17 mouse cellular contexts compared by ENCODE assay signal in genomic region chr6:6230262-6230661, GRCm38 (mm10).
"Had no signal": no experiment of that assay in that cellular context is flagged by ENCODE, and none has a peak within 500 bp of the region (broad histone marks: within the 10 kb centered on the region; RNA-seq: fewer than 3 reads in every experiment).

No protein-coding gene starts in this region.

- H3K4me2 ChIP-seq: liver, embryonic 13.5 days; midbrain, embryonic 11.5 days; neural tube, embryonic 12.5 days; neural tube, embryonic 15.5 days had no signal

- H3K4me1 ChIP-seq: liver, embryonic 13.5 days; neural tube, embryonic 12.5 days; neural tube, embryonic 15.5 days had no signal

- H3K27ac ChIP-seq: layer of hippocampus, adult 2 months; liver, embryonic 13.5 days; macrophage; neural tube, embryonic 12.5 days; neural tube, embryonic 15.5 days; stomach, postnatal 0 days had no signal

- H3K27me3 ChIP-seq: liver, embryonic 13.5 days; neural tube, embryonic 12.5 days; neural tube, embryonic 15.5 days had no signal

- H3K4me3 ChIP-seq: layer of hippocampus, adult 2 months; liver, embryonic 13.5 days; neural tube, embryonic 12.5 days; neural tube, embryonic 15.5 days had no signal

- H3K9me3 ChIP-seq: liver, embryonic 13.5 days; neural tube, embryonic 12.5 days; neural tube, embryonic 15.5 days had no signal

- H3K36me3 ChIP-seq: liver, embryonic 13.5 days; neural tube, embryonic 12.5 days; neural tube, embryonic 15.5 days had no signal

- DNase-seq: kidney, adult 18-20 months; kidney, adult 9 months; kidney, postnatal 14 days; layer of hippocampus, adult 9-11 months; liver, embryonic 13.5 days; lung, adult 2 months; midbrain, embryonic 14.5 days; right cerebral cortex, postnatal 14 days; right cerebral cortex, postnatal 4 days; thymus, adult 2 months; thymus, postnatal 14 days had no signal

- H3K9ac ChIP-seq: liver, embryonic 13.5 days; neural tube, embryonic 12.5 days; neural tube, embryonic 15.5 days had no signal
